Mouse (Mus musculus): ENCODE measurements around the gene Acmsd. TPM values are rescaled to one million over a fixed set of nuclear protein-coding genes. Genes with fewer than 3 reads are reported as not detected.

Gene Acmsd
- polyA plus RNA-seq (2015; fragmentation: Nextera tagmentation; extraction: Ambion mirVana), result 0.09 TPM in 1 of 2 replicates, not detected in the other

GRCm38 (mm10) chr1:127729096-127729495 is at the start of gene Acmsd:
Gene Acmsd, plus strand, starts transcription at chr1:127729413.

GRCm38 (mm10) chr1:127679498-127680133 is 49.6 kb upstream of the Acmsd start, which contains the start of gene Tmem163:
Gene Tmem163, minus strand, starts transcription at chr1:127679548.

GRCm38 (mm10) chr1:127773803-127774500 is 44.7 kb downstream of the Acmsd start, which contains the start of gene Ccnt2:
Gene Ccnt2, plus strand, starts transcription at chr1:127774164.

Other genes with a start within 250 kb of the Acmsd start
- gene Tmem163, start 49.9 kb upstream of the Acmsd start, polyA plus RNA-seq (2015; fragmentation: Nextera tagmentation; extraction: Ambion mirVana), result 68.1 and 76.2 TPM in 2 replicates
- 52.8 and 56.2 TPM in 2 replicates for gene Ccnt2, start 44.8 kb downstream of the Acmsd start, polyA plus RNA-seq (2015; fragmentation: Nextera tagmentation; extraction: Ambion mirVana)
- 0.97 and 1.1 TPM in 2 replicates for gene Map3k19, start 125.6 kb downstream of the Acmsd start, polyA plus RNA-seq (2015; fragmentation: Nextera tagmentation; extraction: Ambion mirVana)
- 17.9 and 19.3 TPM in 2 replicates for gene Rab3gap1, start 139.4 kb downstream of the Acmsd start, polyA plus RNA-seq (2015; fragmentation: Nextera tagmentation; extraction: Ambion mirVana)